In the genomic region with DNA sequence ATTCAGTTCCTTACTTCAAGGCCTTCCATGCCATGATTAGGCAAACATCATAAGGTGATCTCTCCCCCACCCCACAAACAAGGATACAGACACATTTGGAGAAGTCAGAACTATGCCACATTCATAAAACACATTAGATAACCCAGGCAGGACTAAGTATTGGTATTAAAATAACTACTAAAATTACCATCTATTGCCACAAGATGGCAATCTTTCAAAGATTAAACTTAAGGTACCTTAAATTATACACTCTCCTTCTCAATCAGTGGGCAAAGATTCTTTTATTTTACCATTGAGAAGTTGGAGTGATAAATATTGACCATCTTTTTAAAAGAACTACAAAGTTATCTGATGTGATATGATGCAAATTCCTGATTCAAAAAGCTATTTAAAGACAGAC, we compare ENCODE assay signal across 13 mouse cellular contexts.
DNase-seq lines count a peak whose midpoint lies in the region; ATAC-seq and TF ChIP-seq lines count a peak whose summit lies in the region.
"Had no signal": no experiment of that assay in that cellular context is flagged by ENCODE, and none has a peak within 500 bp of the region (broad histone marks: within the 10 kb centered on the region; RNA-seq: fewer than 3 reads in every experiment).

No protein-coding gene starts in this region.

- H3K36me3 ChIP-seq in hindbrain, postnatal 0 days (ENCODE audit: insufficient read depth, low read length), result peaks cover 12% of the 10 kb centered on the region; the same call in 1 of the 2 replicates
- H3K36me3 ChIP-seq in hindbrain, embryonic 12.5 days, result no peaks in the 10 kb centered on the region
- H3K36me3 ChIP-seq in splenic B cell, adult 2 months (ENCODE audit: control insufficient read depth, insufficient read depth, low read length, poor library complexity, severe bottlenecking), result no peaks in the 10 kb centered on the region
- H3K36me3 ChIP-seq: embryonic facial prominence, embryonic 15.5 days; limb, embryonic 15.5 days had no signal

- no peaks in the 10 kb centered on the region for H3K9me3 ChIP-seq in hindbrain, postnatal 0 days (ENCODE audit: low read length)
- no peaks in the 10 kb centered on the region for H3K9me3 ChIP-seq in hindbrain, embryonic 12.5 days (replicated peaks)
- H3K9me3 ChIP-seq: embryonic facial prominence, embryonic 15.5 days; heart, embryonic 12.5 days; limb, embryonic 15.5 days had no signal

- peak; percentile 76 for DNase-seq in hindbrain, postnatal 0 days (ENCODE audit: low spot score)
- peak; percentile 14 for DNase-seq in lung, postnatal 25 days (ENCODE audit: low spot score)
- DNase-seq in lung, adult 18-20 months, result no peak
- DNase-seq in adipocyte (ENCODE audit: low spot score), result peak; percentile 28
- peak; percentile 8 for DNase-seq in splenic B cell, adult 2 months (ENCODE audit: low read depth, low spot score)
- no peak for DNase-seq in thymus, postnatal 14 days
- DNase-seq: adrenal gland, postnatal 14 days; cerebellum, adult 11-12 months had no signal

- no peak overlapping the region for H3K4me3 ChIP-seq in hindbrain, postnatal 0 days (ENCODE audit: low read length)
- H3K4me3 ChIP-seq in hindbrain, embryonic 12.5 days, result no peak overlapping the region
- H3K4me3 ChIP-seq: embryonic facial prominence, embryonic 15.5 days; heart, embryonic 12.5 days; limb, embryonic 15.5 days had no signal

- H3K4me1 ChIP-seq in hindbrain, postnatal 0 days (ENCODE audit: insufficient read depth, low read length), result no peaks in the 10 kb centered on the region
- H3K4me1 ChIP-seq in hindbrain, embryonic 12.5 days, result no peaks in the 10 kb centered on the region
- H3K4me1 ChIP-seq: embryonic facial prominence, embryonic 15.5 days; limb, embryonic 15.5 days had no signal

- peak; percentile 56 for TF ChIP-seq CTCF in hindbrain, postnatal 0 days (IDR thresholded peaks at IDR 0.05; ENCODE audit: low read depth)

- no peak for ATAC-seq in hindbrain, postnatal 0 days
- ATAC-seq in hindbrain, embryonic 12.5 days (ENCODE audit: low FRiP score), result no peak
- ATAC-seq: inflammation-experienced regulatory T-cells, adult 6 months had no signal

- no peak overlapping the region for H3K9ac ChIP-seq in hindbrain, postnatal 0 days (replicated peaks; ENCODE audit: low read length)
- no peak overlapping the region for H3K9ac ChIP-seq in hindbrain, embryonic 12.5 days
- H3K9ac ChIP-seq: embryonic facial prominence, embryonic 15.5 days; heart, embryonic 12.5 days; limb, embryonic 15.5 days had no signal

- H3K4me2 ChIP-seq in hindbrain, postnatal 0 days (ENCODE audit: low read depth, low read length), result no peak overlapping the region
- H3K4me2 ChIP-seq in hindbrain, embryonic 12.5 days (replicated peaks), result no peak overlapping the region
- H3K4me2 ChIP-seq: embryonic facial prominence, embryonic 15.5 days; heart, embryonic 12.5 days; limb, embryonic 15.5 days had no signal

- H3K27ac ChIP-seq in hindbrain, postnatal 0 days, result no peak overlapping the region
- H3K27ac ChIP-seq in hindbrain, embryonic 12.5 days, result no peak overlapping the region
- H3K27ac ChIP-seq: embryonic facial prominence, embryonic 15.5 days; limb, embryonic 15.5 days had no signal

- H3K27me3 ChIP-seq in hindbrain, postnatal 0 days (ENCODE audit: insufficient read depth, low read length), result no peaks in the 10 kb centered on the region
- H3K27me3 ChIP-seq in hindbrain, embryonic 12.5 days, result no peaks in the 10 kb centered on the region
- H3K27me3 ChIP-seq in splenic B cell, adult 2 months (ENCODE audit: control insufficient read depth, insufficient read depth, low read length, poor library complexity, severe bottlenecking), result no peaks in the 10 kb centered on the region
- H3K27me3 ChIP-seq: embryonic facial prominence, embryonic 15.5 days; heart, embryonic 12.5 days; limb, embryonic 15.5 days had no signal

Comparison
In these comparisons a context has a peak if more than half of its experiments do, and no peak if none do; other contexts are left out.
1. DNase-seq: peak in hindbrain, postnatal 0 days (single experiment), lung, postnatal 25 days (single experiment), adipocyte (single experiment) and splenic B cell, adult 2 months (single experiment); none in lung, adult 18-20 months (0 of 2) and thymus, postnatal 14 days (single experiment).